Mouse (Mus musculus): ENCODE results near the gene Hs3st1. TPM values are rescaled to one million over a fixed set of nuclear protein-coding genes. Genes with fewer than 3 reads are reported as not detected.
A peak's percentile ranks its signal among the peaks of the same experiment; 100 is the strongest.

Gene Hs3st1
- polyA plus RNA-seq, 1 experiment from 2014 or later, result 9.8 TPM

- no peak for ATAC-seq (ENCODE audit: low FRiP score)
- Histone ChIP-seq H3K27ac (ENCODE audit: low read depth, low read length) (no peak overlapping the region), H3K9me3 (ENCODE audit: control insufficient read depth, low read length) (no peaks in the 10 kb centered on the region), H3K4me3 (ENCODE audit: low read depth, low read length) (no peak overlapping the region), H3K36me3 (ENCODE audit: control insufficient read depth, insufficient read depth, low read length) (no peaks in the 10 kb centered on the region), H3K4me1 (replicated peaks; ENCODE audit: control insufficient read depth, insufficient read depth, low read length) (no peaks in the 10 kb centered on the region), H3K27me3 (ENCODE audit: control insufficient read depth, insufficient read depth, low read length) (no peaks in the 10 kb centered on the region), H3K9ac (ENCODE audit: low read depth, low read length) (no peak overlapping the region), H3K4me2 (replicated peaks; ENCODE audit: low read depth, low read length) (no peak overlapping the region)
- WGBS, result 89% methylated on average over 3 of the region's 3 CpGs
- no peak for DNase-seq (ENCODE audit: low spot score)
Measured at GRCm38 (mm10) chr5:39636090-39636489, 119.2 kb downstream of the Hs3st1 start.

- WGBS, result 81% methylated on average over 8 of the region's 8 CpGs
Measured at GRCm38 (mm10) chr5:39634300-39635047, 120.8 kb downstream of the Hs3st1 start.

GRCm38 (mm10) chr5:39633206-39633605, 122.1 kb downstream of the Hs3st1 start:
- H3K9ac ChIP-seq (ENCODE audit: low read depth, low read length), result no peak overlapping the region
- DNase-seq (ENCODE audit: low spot score) (no peak), ATAC-seq (ENCODE audit: low FRiP score) (no peak)
- no peak overlapping the region for H3K4me2 ChIP-seq (replicated peaks; ENCODE audit: low read depth, low read length)
- no peaks in the 10 kb centered on the region for H3K27me3 ChIP-seq (ENCODE audit: control insufficient read depth, insufficient read depth, low read length)
- H3K4me1 ChIP-seq (replicated peaks; ENCODE audit: control insufficient read depth, insufficient read depth, low read length), result no peaks in the 10 kb centered on the region
- no peak overlapping the region for H3K4me3 ChIP-seq (ENCODE audit: low read depth, low read length)
- 65% methylated on average over 1 of the region's 1 CpGs for WGBS
- no peaks in the 10 kb centered on the region for H3K36me3 ChIP-seq (ENCODE audit: control insufficient read depth, insufficient read depth, low read length)
- no peaks in the 10 kb centered on the region for H3K9me3 ChIP-seq (ENCODE audit: control insufficient read depth, low read length)
- no peak overlapping the region for H3K27ac ChIP-seq (ENCODE audit: low read depth, low read length)

More at GRCm38 (mm10) chr5:39634300-39635047, 120.8 kb downstream of the Hs3st1 start:
- ATAC-seq (ENCODE audit: low FRiP score) (no peak), DNase-seq (ENCODE audit: low spot score) (no peak)
- no peak overlapping the region for H3K4me2 ChIP-seq (replicated peaks; ENCODE audit: low read depth, low read length)
- no peaks in the 10 kb centered on the region for H3K27me3 ChIP-seq (ENCODE audit: control insufficient read depth, insufficient read depth, low read length)
- H3K4me1 ChIP-seq (replicated peaks; ENCODE audit: control insufficient read depth, insufficient read depth, low read length), result no peaks in the 10 kb centered on the region
- H3K4me3 ChIP-seq (ENCODE audit: low read depth, low read length), result no peak overlapping the region
- H3K36me3 ChIP-seq (ENCODE audit: control insufficient read depth, insufficient read depth, low read length), result no peaks in the 10 kb centered on the region
- no peaks in the 10 kb centered on the region for H3K9me3 ChIP-seq (ENCODE audit: control insufficient read depth, low read length)
- H3K9ac ChIP-seq (ENCODE audit: low read depth, low read length), result no peak overlapping the region
- no peak overlapping the region for H3K27ac ChIP-seq (ENCODE audit: low read depth, low read length)

- no peak overlapping the region for H3K27ac ChIP-seq (ENCODE audit: low read depth, low read length)
- no peak overlapping the region for H3K9ac ChIP-seq (ENCODE audit: low read depth, low read length)
- no peaks in the 10 kb centered on the region for H3K9me3 ChIP-seq (ENCODE audit: control insufficient read depth, low read length)
- DNase-seq (ENCODE audit: low spot score) (no peak), ATAC-seq (ENCODE audit: low FRiP score) (no peak)
- H3K27me3 ChIP-seq (ENCODE audit: control insufficient read depth, insufficient read depth, low read length), result no peaks in the 10 kb centered on the region
- no peak overlapping the region for H3K4me3 ChIP-seq (ENCODE audit: low read depth, low read length)
- no peak overlapping the region for H3K4me2 ChIP-seq (replicated peaks; ENCODE audit: low read depth, low read length)
- no peaks in the 10 kb centered on the region for H3K4me1 ChIP-seq (replicated peaks; ENCODE audit: control insufficient read depth, insufficient read depth, low read length)
- WGBS, result 91% methylated on average over 5 of the region's 5 CpGs
- no peaks in the 10 kb centered on the region for H3K36me3 ChIP-seq (ENCODE audit: control insufficient read depth, insufficient read depth, low read length)
Measured at GRCm38 (mm10) chr5:39630841-39631240, 124.4 kb downstream of the Hs3st1 start.

- no peak overlapping the region for H3K27ac ChIP-seq (ENCODE audit: low read depth, low read length)
- ATAC-seq (ENCODE audit: low FRiP score) (no peak), DNase-seq (ENCODE audit: low spot score) (no peak)
- H3K36me3 ChIP-seq (ENCODE audit: control insufficient read depth, insufficient read depth, low read length), result no peaks in the 10 kb centered on the region
- H3K4me3 ChIP-seq (ENCODE audit: low read depth, low read length), result no peak overlapping the region
- no peak overlapping the region for H3K4me2 ChIP-seq (replicated peaks; ENCODE audit: low read depth, low read length)
- no peaks in the 10 kb centered on the region for H3K9me3 ChIP-seq (ENCODE audit: control insufficient read depth, low read length)
- no peak overlapping the region for H3K9ac ChIP-seq (ENCODE audit: low read depth, low read length)
- WGBS, result 60% methylated on average over 8 of the region's 8 CpGs
- no peaks in the 10 kb centered on the region; the same call in 1 of the 2 replicates for H3K4me1 ChIP-seq (replicated peaks; ENCODE audit: control insufficient read depth, insufficient read depth, low read length)
- no peaks in the 10 kb centered on the region for H3K27me3 ChIP-seq (ENCODE audit: control insufficient read depth, insufficient read depth, low read length)
Measured at GRCm38 (mm10) chr5:39625037-39625473, 130.2 kb downstream of the Hs3st1 start.

GRCm38 (mm10) chr5:39624218-39624590, 131.1 kb downstream of the Hs3st1 start:
- ATAC-seq (ENCODE audit: low FRiP score) (no peak), DNase-seq (ENCODE audit: low spot score) (no peak)
- Histone ChIP-seq H3K4me1 (replicated peaks; ENCODE audit: control insufficient read depth, insufficient read depth, low read length) (no peaks in the 10 kb centered on the region; the same call in 1 of the 2 replicates), H3K27ac (ENCODE audit: low read depth, low read length) (no peak overlapping the region), H3K4me3 (ENCODE audit: low read depth, low read length) (no peak overlapping the region), H3K36me3 (ENCODE audit: control insufficient read depth, insufficient read depth, low read length) (no peaks in the 10 kb centered on the region), H3K27me3 (ENCODE audit: control insufficient read depth, insufficient read depth, low read length) (no peaks in the 10 kb centered on the region), H3K9me3 (ENCODE audit: control insufficient read depth, low read length) (no peaks in the 10 kb centered on the region), H3K9ac (ENCODE audit: low read depth, low read length) (no peak overlapping the region), H3K4me2 (replicated peaks; ENCODE audit: low read depth, low read length) (no peak overlapping the region)
- WGBS, result 89% methylated on average over 4 of the region's 4 CpGs

GRCm38 (mm10) chr5:39623304-39624217, 131.7 kb downstream of the Hs3st1 start:
- Histone ChIP-seq H3K27me3 (ENCODE audit: control insufficient read depth, insufficient read depth, low read length) (no peaks in the 10 kb centered on the region), H3K4me2 (replicated peaks; ENCODE audit: low read depth, low read length) (no peak overlapping the region), H3K9me3 (ENCODE audit: control insufficient read depth, low read length) (no peaks in the 10 kb centered on the region), H3K4me3 (ENCODE audit: low read depth, low read length) (no peak overlapping the region), H3K27ac (ENCODE audit: low read depth, low read length) (no peak overlapping the region), H3K36me3 (ENCODE audit: control insufficient read depth, insufficient read depth, low read length) (no peaks in the 10 kb centered on the region), H3K9ac (ENCODE audit: low read depth, low read length) (no peak overlapping the region), H3K4me1 (replicated peaks; ENCODE audit: control insufficient read depth, insufficient read depth, low read length) (no peaks in the 10 kb centered on the region; the same call in 1 of the 2 replicates)
- DNase-seq (ENCODE audit: low spot score), result peak; percentile 19
- WGBS, result 70% methylated on average over 13 of the region's 13 CpGs
- 0 out of 2 replicates have a peak, but pooled peaks have one; percentile 15 for ATAC-seq (ENCODE audit: low FRiP score)

GRCm38 (mm10) chr5:39620206-39620866, 134.9 kb downstream of the Hs3st1 start:
- Histone ChIP-seq H3K4me2 (replicated peaks; ENCODE audit: low read depth, low read length) (no peak overlapping the region), H3K27me3 (ENCODE audit: control insufficient read depth, insufficient read depth, low read length) (no peaks in the 10 kb centered on the region), H3K36me3 (ENCODE audit: control insufficient read depth, insufficient read depth, low read length) (no peaks in the 10 kb centered on the region), H3K9ac (ENCODE audit: low read depth, low read length) (no peak overlapping the region), H3K9me3 (ENCODE audit: control insufficient read depth, low read length) (no peaks in the 10 kb centered on the region), H3K4me3 (ENCODE audit: low read depth, low read length) (no peak overlapping the region), H3K27ac (ENCODE audit: low read depth, low read length) (no peak overlapping the region), H3K4me1 (replicated peaks; ENCODE audit: control insufficient read depth, insufficient read depth, low read length) (no peaks in the 10 kb centered on the region; the same call in 1 of the 2 replicates)
- ATAC-seq (ENCODE audit: low FRiP score), result no peak
- no peak for DNase-seq (ENCODE audit: low spot score)
- WGBS, result 82% methylated on average over 3 of the region's 3 CpGs
